Mouse (Mus musculus): ENCODE measurements at regions not wholly inside any gene's neighbourhood (a gene's known extent, or its start where the extent isn't known, plus 50 kb on each side); places are given as distances from the start of the nearest gene placed in this dataset.

DNA sequence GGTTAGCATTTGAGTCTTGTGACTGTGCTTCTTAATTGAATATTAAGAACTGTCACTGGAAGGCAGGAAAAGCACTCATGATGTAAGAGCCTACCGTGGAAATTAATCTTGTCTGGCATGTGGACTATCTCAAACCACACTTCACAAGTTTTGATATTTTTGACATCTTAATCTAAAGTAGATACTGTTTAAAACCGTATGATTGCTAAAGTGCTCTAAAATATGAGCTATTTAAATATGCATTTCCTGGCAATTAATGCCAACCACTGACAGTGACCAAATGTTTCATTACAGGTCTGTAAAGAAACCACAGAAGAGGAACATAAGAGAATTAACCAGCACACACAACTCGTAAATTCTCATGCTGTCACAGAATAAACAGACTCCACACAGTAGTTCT is 576.0 kb downstream of the Efna5 start:
- TF ChIP-seq CTCF (IDR thresholded peaks at IDR 0.05; ENCODE audit: insufficient read depth, low read length) (no peak), POLR2A (IDR thresholded peaks at IDR 0.05; ENCODE audit: borderline replicate concordance, extremely low read depth, low read depth, low read length) (no peak)
